Mouse (Mus musculus): ENCODE results near the gene Neurog3. TPM values are rescaled to one million over a fixed set of nuclear protein-coding genes. Genes with fewer than 3 reads are reported as not detected.

Neurog3 gene
- polyA plus RNA-seq, 1 experiment from 2014 or later: 0.30 TPM

Other genes with a start within 250 kb of the Neurog3 start
- 2.4 and 3.1 TPM in 2 replicates for gene Col13a1, start 154.0 kb upstream of the Neurog3 start, polyA plus RNA-seq (2015; fragmentation: Nextera tagmentation; extraction: Ambion mirVana)
- 111 and 113 TPM in 2 replicates for gene Fam241b, start 10.8 kb downstream of the Neurog3 start, polyA plus RNA-seq (2015; fragmentation: Nextera tagmentation; extraction: Ambion mirVana)
- 20.6 and 22.1 TPM in 2 replicates for gene Tspan15, start 98.2 kb downstream of the Neurog3 start, polyA plus RNA-seq (2015; fragmentation: Nextera tagmentation; extraction: Ambion mirVana)
- gene Tacr2, start 119.3 kb downstream of the Neurog3 start, polyA plus RNA-seq (2015; fragmentation: Nextera tagmentation; extraction: Ambion mirVana): not detected in 2 replicates
- 83.4 and 93.0 TPM in 2 replicates for gene Hk1, start 246.8 kb downstream of the Neurog3 start, polyA plus RNA-seq (2015; fragmentation: Nextera tagmentation; extraction: Ambion mirVana)